15 mouse cellular contexts compared by ENCODE assay signal in the genomic region with DNA sequence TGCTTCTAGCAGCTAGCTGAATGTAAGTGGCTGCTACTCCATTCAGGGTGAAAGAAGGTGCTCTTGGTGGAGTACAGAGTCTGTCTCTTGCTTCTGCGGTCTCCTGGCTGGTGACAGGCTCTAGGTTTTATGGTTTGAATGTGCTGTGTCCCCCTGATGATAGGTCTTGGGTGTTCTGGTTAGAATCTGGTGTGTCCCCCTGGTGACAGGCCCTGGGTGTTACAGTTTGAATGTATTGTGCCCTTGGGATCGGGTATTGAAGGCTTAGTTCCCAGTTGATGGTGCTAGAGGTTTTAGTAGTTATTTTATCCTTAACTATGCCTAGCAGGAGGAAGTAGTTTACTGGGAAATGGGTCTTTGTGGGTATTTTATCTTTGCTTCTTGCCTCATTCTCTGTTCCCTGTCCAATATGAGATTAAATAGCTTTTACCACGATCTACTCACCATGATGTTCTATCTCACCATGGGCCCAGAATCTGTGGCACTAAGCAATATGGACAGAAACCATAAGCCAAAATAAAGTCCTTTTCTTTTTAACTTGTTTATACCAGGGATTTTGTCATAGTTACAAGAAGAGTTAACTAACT. TPM values are rescaled to one million over a fixed set of nuclear protein-coding genes. Genes with fewer than 3 reads are reported as not detected.
DNase-seq lines count a peak whose midpoint lies in the region; ATAC-seq and TF ChIP-seq lines count a peak whose summit lies in the region.
"Had no signal": no experiment of that assay in that cellular context is flagged by ENCODE, and none has a peak within 500 bp of the region (broad histone marks: within the 10 kb centered on the region; RNA-seq: fewer than 3 reads in every experiment).

No protein-coding gene starts in this region.

- TF ChIP-seq CTCF in gastrocnemius, adult 2 months (IDR thresholded peaks at IDR 0.05) = peak; percentile 19; the same call in 1 of the 2 replicates
- TF ChIP-seq CTCF in lung, postnatal 0 days (IDR thresholded peaks at IDR 0.05) = peak; percentile 56
- no peak for TF ChIP-seq CTCF in embryonic fibroblast, embryonic 13.5 days (IDR thresholded peaks at IDR 0.05; ENCODE audit: borderline replicate concordance, insufficient read depth, low read length)

- no peak overlapping the region for H3K27ac ChIP-seq in gastrocnemius, adult 2 months
- H3K27ac ChIP-seq in lung, postnatal 0 days (ENCODE audit: low read length) = no peak overlapping the region
- peak overlapping the region; percentile 97 for H3K27ac ChIP-seq in embryonic fibroblast, embryonic 13.5 days (ENCODE audit: insufficient read depth, low read length)
- H3K27ac ChIP-seq: embryonic facial prominence, embryonic 15.5 days; neural tube, embryonic 12.5 days had no signal

- H3K4me1 ChIP-seq in lung, postnatal 0 days (ENCODE audit: insufficient read depth, low read depth, low read length) = no peaks in the 10 kb centered on the region
- peaks cover 5% of the 10 kb centered on the region for H3K4me1 ChIP-seq in embryonic fibroblast, embryonic 13.5 days (ENCODE audit: control insufficient read depth, insufficient read depth, low read length)

- no peak for ATAC-seq in lung, postnatal 0 days

- no peak overlapping the region for H3K4me2 ChIP-seq in lung, postnatal 0 days (replicated peaks; ENCODE audit: low read depth, low read length)
- H3K4me2 ChIP-seq: embryonic facial prominence, embryonic 15.5 days; heart, embryonic 15.5 days; neural tube, embryonic 12.5 days had no signal

- TF ChIP-seq EP300 in lung, postnatal 0 days (IDR thresholded peaks at IDR 0.05) = no peak

- H3K36me3 ChIP-seq in lung, postnatal 0 days (ENCODE audit: insufficient read depth, low read length) = no peaks in the 10 kb centered on the region
- H3K36me3 ChIP-seq: embryonic facial prominence, embryonic 15.5 days; heart, embryonic 15.5 days; neural tube, embryonic 12.5 days had no signal

- H3K27me3 ChIP-seq in lung, postnatal 0 days (replicated peaks; ENCODE audit: insufficient read depth, low read length) = no peaks in the 10 kb centered on the region
- H3K27me3 ChIP-seq: embryonic facial prominence, embryonic 15.5 days; heart, embryonic 15.5 days; neural tube, embryonic 12.5 days had no signal

- H3K4me3 ChIP-seq in gastrocnemius, adult 2 months = no peak overlapping the region
- no peak overlapping the region for H3K4me3 ChIP-seq in lung, postnatal 0 days (ENCODE audit: low read depth, low read length)
- no peak overlapping the region for H3K4me3 ChIP-seq in embryonic fibroblast, embryonic 13.5 days (ENCODE audit: insufficient read depth, low read length)
- H3K4me3 ChIP-seq: embryonic facial prominence, embryonic 15.5 days; heart, embryonic 15.5 days; neural tube, embryonic 12.5 days had no signal

- TF ChIP-seq POLR2A in embryonic fibroblast, embryonic 13.5 days (IDR thresholded peaks at IDR 0.05; ENCODE audit: low read depth, low read length) = no peak

- intact Hi-C loops in gastrocnemius, adult 2 months (cut with DNase I) = no loop called here
- intact Hi-C loops in gastrocnemius, postnatal 36 days (cut with DNase I) = no loop called here

- 61% methylated on average over 3 of the region's 3 CpGs for WGBS in lung, postnatal 0 days

- H3K9ac ChIP-seq in lung, postnatal 0 days (replicated peaks; ENCODE audit: low read depth) = no peak overlapping the region
- H3K9ac ChIP-seq: embryonic facial prominence, embryonic 15.5 days; heart, embryonic 15.5 days; neural tube, embryonic 12.5 days had no signal

- H3K9me3 ChIP-seq in lung, postnatal 0 days (ENCODE audit: low read length) = no peaks in the 10 kb centered on the region
- H3K9me3 ChIP-seq: embryonic facial prominence, embryonic 15.5 days; heart, embryonic 15.5 days; neural tube, embryonic 12.5 days had no signal

- DNase-seq in gastrocnemius, adult 2 months = no peak
- DNase-seq in gastrocnemius, postnatal 36 days = no peak
- DNase-seq in lung, postnatal 0 days (ENCODE audit: low spot score) = no peak
- DNase-seq in lung, postnatal 36 days = no peak
- peak; percentile 65 for DNase-seq in thymus, postnatal 4 days
- DNase-seq in adrenal gland, adult 18-20 months (ENCODE audit: low spot score in 2 of 2) = no peak
- no peak for DNase-seq in frontal cortex, postnatal 36 days (ENCODE audit: low spot score in 2 of 2)
- DNase-seq: adrenal gland, postnatal 14 days; cerebellum, adult 18-20 months; layer of hippocampus, adult 9-11 months; right cerebral cortex, postnatal 14 days had no signal

RNA-seq across cellular contexts. Expression of a gene that starts 30.6 kb away (rescaled TPM):
- total RNA-seq in gastrocnemius, adult 2 months (2021) = 1 to 10 TPM; 4.5 to 7.6 TPM
- 1 to 10 TPM; 5.9 to 6.6 TPM for total RNA-seq in gastrocnemius, postnatal 36 days (2021)
- 68.5 and 73.0 TPM in 2 replicates for polyA plus RNA-seq in lung, postnatal 0 days (2015; fragmentation: Nextera tagmentation; extraction: Ambion mirVana)
- polyA plus RNA-seq in embryonic fibroblast, embryonic 13.5 days (2011; ENCODE audit: insufficient read length, low read depth, missing spikeins) = 48.6 and 58.2 TPM in 2 replicates
- total RNA-seq in adrenal gland, adult 18-20 months (2021) = 10 to 100 TPM; 40.1 to 55.9 TPM

RNA-seq across cellular contexts. Expression of a gene that starts 41.2 kb away (rescaled TPM):
- total RNA-seq in gastrocnemius, adult 2 months (2021) = not detected
- total RNA-seq in gastrocnemius, postnatal 36 days (2021) = not detected
- 0.23 TPM in 1 of 2 replicates, not detected in the other for polyA plus RNA-seq in lung, postnatal 0 days (2015; fragmentation: Nextera tagmentation; extraction: Ambion mirVana)
- polyA plus RNA-seq in embryonic fibroblast, embryonic 13.5 days (2011; ENCODE audit: insufficient read length, low read depth, missing spikeins) = not detected in 2 replicates
- total RNA-seq in adrenal gland, adult 18-20 months (2021) = not detected
- total RNA-seq: adrenal gland, postnatal 14 days had no signal
- polyA plus RNA-seq: heart, embryonic 15.5 days had no signal

Comparison
In these comparisons a context has a peak if more than half of its experiments do, and no peak if none do; other contexts are left out.
1. RNA of a gene that starts 30.6 kb away (total RNA-seq): 40.1 to 55.9 TPM in adrenal gland, adult 18-20 months; 4.5 to 7.6 TPM in gastrocnemius, adult 2 months and 5.9 to 6.6 TPM in gastrocnemius, postnatal 36 days; every median in the first group is over 4 times any median in the second.